Mouse (Mus musculus) hindbrain, postnatal 0 days (tissue): ENCODE data around the gene Kcnip1. TPM values are rescaled to one million over a fixed set of nuclear protein-coding genes. Genes with fewer than 3 reads are reported as not detected.

Experiments
- ATAC-seq: fragments of 200-750 bp; cut with Nextera tagmentation; 2 replicates; pipeline ENCODE4 v1.8.0; 2017; ENCODE audit warnings: mild to moderate bottlenecking, moderate TSS enrichment, moderate library complexity
- DNase-seq: peaks from one replicate; pipeline ENCODE4 v3.0.0-alpha.2; 2015; ENCODE audit warnings: low spot score
- H3K27ac ChIP-seq: fragments of 300-500 bp; sonication (generic); 2 replicates; pipeline ENCODE4 v1.5.1; 2014; ENCODE audit warnings: mild to moderate bottlenecking
- H3K27me3 ChIP-seq: fragments of 300-500 bp; sonication (generic); 2 replicates; pipeline ENCODE4 v1.6.1; 2014; ENCODE audit warnings: low read length, mixed read lengths; ENCODE audit not compliant: insufficient read depth
- H3K36me3 ChIP-seq: fragments of 300-500 bp; sonication (generic); 2 replicates; pipeline ENCODE4 v1.6.1; 2014; ENCODE audit warnings: low read length, mixed read lengths; ENCODE audit not compliant: insufficient read depth
- H3K4me1 ChIP-seq: fragments of 300-500 bp; sonication (generic); 2 replicates; pipeline ENCODE4 v1.6.1; 2014; ENCODE audit warnings: antibody characterized with exemption, low read length, mixed read lengths; ENCODE audit not compliant: insufficient read depth
- H3K4me2 ChIP-seq: fragments of 300-500 bp; sonication (generic); 2 replicates; pipeline ENCODE4 v1.6.1; 2014; ENCODE audit warnings: low read depth, mild to moderate bottlenecking, low read length, moderate library complexity, mixed read lengths
- H3K4me3 ChIP-seq: fragments of 300-500 bp; sonication (generic); 2 replicates; pipeline ENCODE4 v1.5.1; 2014; ENCODE audit warnings: low read length
- H3K9ac ChIP-seq: fragments of 300-500 bp; sonication (generic); replicated peaks from 2 replicates; pipeline ENCODE4 v1.6.1; 2014; ENCODE audit warnings: mild to moderate bottlenecking, low read length, moderate library complexity, mixed read lengths
- H3K9me3 ChIP-seq: fragments of 300-500 bp; sonication (generic); 2 replicates; pipeline ENCODE4 v1.6.1; 2016; ENCODE audit warnings: low read length, mixed read lengths
- CTCF ChIP-seq: IDR thresholded peaks from 2 replicates; pipeline ENCODE4 v1.5.1; 2016; ENCODE audit warnings: antibody characterized with exemption, control low read depth, low read depth
- WGBS: fragments of 180-500 bp; shearing (Covaris S2); extraction: QIAGEN DNeasy Blood & Tissue Kit; methylation state at CpG from one replicate; pipeline ENCODE4 v1.1.7; 2014; 5-methylcytosine and 5-hydroxymethylcytosine counted together
- polyA plus RNA-seq: library from polyadenylated mRNA; unstranded; fragments of >200 nt; fragmentation: Nextera tagmentation; extraction: Ambion mirVana; gene quantifications from 2 replicates; pipeline ENCODE4 v1.2.1, GENCODE M21; 2015
- total RNA-seq: library from RNA; depleted of rRNA; stranded (reverse); fragments of >200 nt; gene quantifications from 2 replicates; pipeline ENCODE4 v1.2.3, GENCODE M21; 2014; rRNA removed

Gene Kcnip1
- total and polyA plus RNA-seq, 2 experiments from 2014 or later = 66.8 to 132 TPM

DNA sequence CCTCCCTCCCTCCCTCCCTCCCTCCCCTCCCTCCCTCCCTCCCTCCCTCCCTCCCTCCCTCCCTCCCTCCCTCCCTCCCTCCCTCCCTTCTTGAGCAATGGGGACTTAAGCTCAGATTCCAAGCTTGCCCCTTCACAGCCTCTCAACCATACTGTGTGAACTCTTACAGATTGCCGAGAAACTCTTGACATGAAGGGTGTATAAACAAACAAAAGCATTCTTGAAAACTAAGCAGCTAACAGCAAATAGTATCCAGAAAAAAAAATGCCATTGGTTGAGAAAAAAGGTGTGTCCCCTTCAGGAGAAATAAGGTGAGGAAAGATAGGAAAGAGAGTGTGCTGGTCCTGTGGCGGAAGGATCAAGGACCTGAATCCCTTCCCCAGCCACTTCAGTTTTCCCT lies 389.8 kb downstream of the Kcnip1 start:
- TF ChIP-seq CTCF = no peak
- H3K27me3 ChIP-seq = no peaks in the 10 kb centered on the region
- no peak overlapping the region for H3K27ac ChIP-seq
- H3K4me3 ChIP-seq = no peak overlapping the region
- DNase-seq (no peak), ATAC-seq (no peak)
- no peaks in the 10 kb centered on the region for H3K4me1 ChIP-seq
- no peak overlapping the region for H3K4me2 ChIP-seq
- 84% methylated on average over 2 of the region's 2 CpGs for WGBS
- no peaks in the 10 kb centered on the region for H3K36me3 ChIP-seq
- no peak overlapping the region for H3K9ac ChIP-seq
- H3K9me3 ChIP-seq = no peaks in the 10 kb centered on the region

DNA sequence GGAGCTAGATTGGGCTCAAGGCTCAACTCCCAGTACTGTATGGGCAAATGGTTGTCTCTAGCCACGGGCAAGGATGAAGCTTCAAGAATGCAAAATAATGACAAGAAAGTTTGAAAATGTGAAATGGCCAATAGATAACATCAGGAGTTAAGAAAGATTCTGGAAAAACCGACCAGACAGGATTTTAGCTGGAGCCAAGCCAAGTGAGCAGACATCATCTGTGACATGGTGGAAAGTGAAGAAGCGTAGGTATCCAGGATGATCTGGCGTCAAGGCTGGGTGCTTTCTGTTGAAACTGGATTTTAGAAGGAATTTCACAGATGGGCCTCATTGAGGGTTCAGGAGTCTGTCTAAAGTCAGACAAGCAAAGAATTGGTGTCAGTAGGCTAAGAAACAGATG lies 394.0 kb downstream of the Kcnip1 start, which contains the start of gene D130052B06Rik:
Gene D130052B06Rik (plus strand): TSS at position 317 of the 400 bp plus-strand sequence.
- DNase-seq (no peak), ATAC-seq (no peak)
- TF ChIP-seq CTCF = no peak
- Histone ChIP-seq H3K9me3 (no peaks in the 10 kb centered on the region), H3K27me3 (no peaks in the 10 kb centered on the region), H3K4me1 (no peaks in the 10 kb centered on the region), H3K4me2 (no peak within 1 kb of the TSS), H3K27ac (no peak within 1 kb of the TSS), H3K4me3 (no peak within 1 kb of the TSS), H3K36me3 (no peaks in the 10 kb centered on the region), H3K9ac (no peak within 1 kb of the TSS)
- 76% methylated on average over 4 of the region's 4 CpGs for WGBS

DNA sequence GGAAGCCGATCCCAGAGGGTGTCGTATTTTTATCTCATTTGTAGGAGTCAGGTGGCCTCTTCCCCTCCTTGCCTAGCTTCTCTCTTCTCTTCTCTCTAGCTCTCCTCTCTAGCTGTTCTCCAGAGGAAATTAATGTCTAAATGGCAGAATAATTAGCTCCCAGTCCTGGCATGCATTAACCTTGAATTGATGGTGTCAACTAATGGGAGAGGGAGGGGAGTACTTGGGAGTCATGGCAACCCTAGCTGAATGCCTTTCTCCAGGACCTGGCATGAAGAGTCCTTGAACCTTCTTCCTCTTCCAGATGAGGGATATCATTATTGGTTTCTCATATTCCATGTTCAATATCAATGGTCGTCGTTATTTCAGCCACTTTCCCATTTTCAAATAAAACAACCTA lies 396.3 kb downstream of the Kcnip1 start:
- Histone ChIP-seq H3K4me3 (no peak overlapping the region), H3K27me3 (no peaks in the 10 kb centered on the region), H3K9ac (no peak overlapping the region), H3K9me3 (no peaks in the 10 kb centered on the region), H3K27ac (no peak overlapping the region), H3K4me1 (no peaks in the 10 kb centered on the region), H3K36me3 (no peaks in the 10 kb centered on the region), H3K4me2 (no peak overlapping the region)
- no peak for TF ChIP-seq CTCF
- WGBS = 77% methylated on average over 4 of the region's 4 CpGs
- DNase-seq (no peak), ATAC-seq (no peak)

DNA sequence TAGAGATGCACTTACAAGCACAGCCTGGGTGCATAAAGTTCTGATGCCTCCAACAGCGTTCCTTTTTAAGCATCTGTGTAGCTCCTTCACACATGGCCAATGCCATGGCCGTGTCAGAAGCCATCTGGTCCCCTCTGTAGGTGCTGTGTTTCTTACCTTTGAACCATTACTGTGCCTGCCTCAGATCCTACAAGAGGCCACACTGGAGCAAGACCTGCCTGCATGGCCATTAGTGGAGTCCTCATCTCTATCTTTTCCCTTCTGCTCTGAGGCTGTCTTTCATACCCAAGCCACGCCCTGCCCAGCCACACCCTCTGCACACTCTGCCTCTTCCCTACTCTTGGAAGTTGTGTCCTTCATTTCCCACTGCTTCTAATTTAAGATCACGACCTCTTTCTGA lies 400.1 kb downstream of the Kcnip1 start:
- 85% methylated on average over 4 of the region's 4 CpGs for WGBS
- Histone ChIP-seq H3K9me3 (no peaks in the 10 kb centered on the region), H3K27me3 (no peaks in the 10 kb centered on the region), H3K27ac (no peak overlapping the region), H3K9ac (no peak overlapping the region), H3K36me3 (no peaks in the 10 kb centered on the region), H3K4me1 (no peaks in the 10 kb centered on the region), H3K4me2 (no peak overlapping the region), H3K4me3 (no peak overlapping the region)
- no peak for ATAC-seq
- no peak for TF ChIP-seq CTCF
- no peak for DNase-seq

DNA sequence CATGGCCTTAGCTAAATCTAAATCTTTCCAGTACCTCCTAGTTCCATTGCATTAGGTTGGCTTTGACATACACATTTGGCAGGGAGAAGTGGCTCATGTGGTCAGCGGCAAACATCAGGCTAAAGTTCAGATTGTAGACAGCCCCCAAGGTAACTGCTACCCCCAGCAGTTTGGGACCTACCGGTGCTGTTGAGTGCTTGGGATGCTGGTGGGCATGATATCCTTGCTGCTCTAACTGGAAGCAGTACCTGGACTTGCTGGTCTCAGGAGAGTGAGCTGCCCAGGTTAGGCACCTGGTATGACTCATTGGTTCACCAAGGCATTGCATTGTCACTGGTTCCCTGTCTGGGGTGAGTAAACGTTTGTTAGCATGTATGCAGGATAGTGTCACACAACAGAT lies 402.2 kb downstream of the Kcnip1 start:
- ATAC-seq = no peak
- Histone ChIP-seq H3K4me2 (no peak overlapping the region), H3K9me3 (no peaks in the 10 kb centered on the region), H3K36me3 (no peaks in the 10 kb centered on the region), H3K4me1 (no peaks in the 10 kb centered on the region), H3K27ac (no peak overlapping the region), H3K9ac (no peak overlapping the region), H3K4me3 (no peak overlapping the region), H3K27me3 (no peaks in the 10 kb centered on the region)
- TF ChIP-seq CTCF = no peak
- no peak for DNase-seq
- WGBS = 87% methylated on average over 3 of the region's 3 CpGs

DNA sequence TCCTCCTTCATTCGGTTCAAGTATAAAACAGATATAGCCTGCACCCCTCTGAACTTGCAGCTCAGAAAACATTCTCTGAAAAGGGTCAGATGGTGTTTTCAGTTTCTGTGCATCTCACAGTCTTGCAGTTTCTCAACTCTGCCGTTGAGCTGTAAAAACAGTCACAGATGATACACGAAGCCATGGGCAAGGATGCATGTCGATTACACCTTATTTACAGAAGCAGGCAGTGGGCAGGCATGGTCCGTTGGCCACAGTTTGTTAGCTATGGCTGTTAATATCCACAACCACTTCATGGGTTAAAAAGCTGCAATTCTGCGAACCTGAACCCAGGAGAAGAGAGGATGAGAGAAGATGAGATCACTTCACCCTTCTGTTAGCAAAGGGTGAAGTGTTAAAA lies 406.3 kb downstream of the Kcnip1 start:
- H3K36me3 ChIP-seq = no peaks in the 10 kb centered on the region
- no peaks in the 10 kb centered on the region for H3K27me3 ChIP-seq
- no peak for ATAC-seq
- H3K4me2 ChIP-seq = no peak overlapping the region
- TF ChIP-seq CTCF = no peak
- H3K9me3 ChIP-seq = no peaks in the 10 kb centered on the region
- no peak overlapping the region for H3K4me3 ChIP-seq
- no peak overlapping the region for H3K27ac ChIP-seq
- no peak overlapping the region for H3K9ac ChIP-seq
- 81% methylated on average over 6 of the region's 6 CpGs for WGBS
- DNase-seq = no peak
- H3K4me1 ChIP-seq = no peaks in the 10 kb centered on the region

DNA sequence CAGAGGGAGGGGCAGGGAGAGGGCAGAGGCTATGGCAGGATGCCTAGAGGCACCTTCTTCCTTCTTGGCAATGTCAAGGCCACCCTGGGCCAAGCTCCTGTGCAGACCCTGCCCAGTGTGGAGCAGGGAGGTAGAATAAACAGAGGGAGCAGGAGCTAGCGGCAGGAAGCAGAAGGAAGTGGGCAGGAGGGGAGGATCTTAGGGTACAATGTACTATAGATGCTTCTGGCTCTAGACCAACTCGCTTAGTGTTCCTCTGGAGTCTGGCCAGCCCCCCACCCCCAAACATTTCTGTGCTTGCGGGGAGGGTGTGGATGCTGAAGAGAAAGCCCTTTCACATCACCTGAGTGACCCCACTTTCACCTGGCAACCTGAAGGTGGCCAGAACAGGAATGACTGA lies 413.3 kb downstream of the Kcnip1 start:
- H3K9ac ChIP-seq = no peak overlapping the region
- no peaks in the 10 kb centered on the region for H3K36me3 ChIP-seq
- no peaks in the 10 kb centered on the region for H3K4me1 ChIP-seq
- H3K27ac ChIP-seq = no peak overlapping the region
- no peak for DNase-seq
- WGBS = 55% methylated on average over 3 of the region's 3 CpGs
- no peaks in the 10 kb centered on the region for H3K9me3 ChIP-seq
- no peak overlapping the region for H3K4me2 ChIP-seq
- no peak for ATAC-seq
- TF ChIP-seq CTCF = no peak
- no peak overlapping the region for H3K4me3 ChIP-seq
- no peaks in the 10 kb centered on the region for H3K27me3 ChIP-seq

Other genes with a start within 250 kb of the Kcnip1 start
- 0.11 and 0.26 TPM in 2 replicates for gene Kcnmb1, start 30.1 kb downstream of the Kcnip1 start, total RNA-seq
- 0.08 and 0.20 TPM in 2 replicates for gene Kcnmb1, start 30.1 kb downstream of the Kcnip1 start, polyA plus RNA-seq
- gene Lcp2, start 53.8 kb upstream of the Kcnip1 start, total RNA-seq = 0.52 and 2.7 TPM in 2 replicates
- 1.9 and 2.6 TPM in 2 replicates for gene Lcp2, start 53.8 kb upstream of the Kcnip1 start, polyA plus RNA-seq
- 0.78 TPM in 1 of 2 replicates, not detected in the other for gene 4930469K13Rik, start 105.4 kb upstream of the Kcnip1 start, total RNA-seq
- gene 4930469K13Rik, start 105.4 kb upstream of the Kcnip1 start, polyA plus RNA-seq = 3.6 and 5.2 TPM in 2 replicates
- not detected in 2 replicates for gene Foxi1, start 214.9 kb upstream of the Kcnip1 start, total RNA-seq
- gene Foxi1, start 214.9 kb upstream of the Kcnip1 start, polyA plus RNA-seq = not detected in 2 replicates